Mouse (Mus musculus) hindbrain, embryonic 14.5 days (tissue): ENCODE results near the gene Lrrc45. TPM values are rescaled to one million over a fixed set of nuclear protein-coding genes. Genes with fewer than 3 reads are reported as not detected.
A peak's percentile ranks its signal among the peaks of the same experiment; 100 is the strongest.

Experiments used
- ATAC-seq: fragments of 200-750 bp; cut with Nextera tagmentation; 2 replicates; pipeline ENCODE4 v1.8.0; 2017; ENCODE audit warnings: moderate number of reproducible peaks, mild to moderate bottlenecking, moderate TSS enrichment, moderate library complexity; ENCODE audit not compliant: low FRiP score
- DNase-seq: peaks from one replicate; pipeline ENCODE4 v3.0.0-alpha.2; 2015; ENCODE audit warnings: low spot score
- H3K27ac ChIP-seq: fragments of 300-500 bp; sonication (generic); 2 replicates; pipeline ENCODE4 v1.5.1; 2014; ENCODE audit warnings: mild to moderate bottlenecking, moderate library complexity
- H3K27me3 ChIP-seq: fragments of 300-500 bp; sonication (generic); 2 replicates; pipeline ENCODE4 v1.6.1; 2014; ENCODE audit warnings: mild to moderate bottlenecking, low read length, mixed read lengths; ENCODE audit not compliant: control insufficient read depth, insufficient read depth
- H3K36me3 ChIP-seq: fragments of 300-500 bp; sonication (generic); replicated peaks from 2 replicates; pipeline ENCODE4 v1.6.1; 2014; ENCODE audit not compliant: control insufficient read depth, insufficient read depth
- H3K4me1 ChIP-seq: fragments of 300-500 bp; sonication (generic); replicated peaks from 2 replicates; pipeline ENCODE4 v1.6.1; 2014; ENCODE audit warnings: antibody characterized with exemption, low read length, mixed read lengths; ENCODE audit not compliant: control insufficient read depth, insufficient read depth
- H3K4me2 ChIP-seq: fragments of 300-500 bp; sonication (generic); replicated peaks from 2 replicates; pipeline ENCODE4 v1.6.1; 2014; ENCODE audit warnings: mild to moderate bottlenecking, moderate library complexity
- H3K4me3 ChIP-seq: fragments of 300-500 bp; sonication (generic); replicated peaks from 2 replicates; pipeline ENCODE4 v1.5.1; 2014; ENCODE audit warnings: mild to moderate bottlenecking, low read length
- H3K9ac ChIP-seq: fragments of 300-500 bp; sonication (generic); 2 replicates; pipeline ENCODE4 v1.6.1; 2014
- H3K9me3 ChIP-seq: fragments of 300-500 bp; sonication (generic); 2 replicates; pipeline ENCODE4 v1.6.1; 2016; ENCODE audit warnings: low read length; ENCODE audit not compliant: control insufficient read depth
- WGBS: fragments of 180-500 bp; shearing (Covaris S2); extraction: QIAGEN DNeasy Blood & Tissue Kit; methylation state at CpG from one replicate; pipeline ENCODE4 v1.1.7; 2014; 5-methylcytosine and 5-hydroxymethylcytosine counted together
- polyA plus RNA-seq: library from polyadenylated mRNA; unstranded; fragments of >200 nt; fragmentation: Nextera tagmentation; extraction: Ambion mirVana; gene quantifications from 2 replicates; pipeline ENCODE4 v1.2.1, GENCODE M21; 2014

Gene Lrrc45
- polyA plus RNA-seq, 1 experiment from 2014 or later = 56.5 TPM

GRCm38 (mm10) chr11:120682683-120683082, 31.0 kb upstream of the Lrrc45 start:
- peaks cover 71% of the 10 kb centered on the region for H3K36me3 ChIP-seq

GRCm38 (mm10) chr11:120683536-120683935, 30.2 kb upstream of the Lrrc45 start:
- WGBS = 86% methylated on average over 3 of the region's 3 CpGs
- Histone ChIP-seq H3K27ac (no peak overlapping the region), H3K9ac (no peak overlapping the region), H3K9me3 (no peaks in the 10 kb centered on the region), H3K4me2 (no peak overlapping the region), H3K36me3 (peaks cover 72% of the 10 kb centered on the region), H3K27me3 (no peaks in the 10 kb centered on the region), H3K4me1 (no peaks in the 10 kb centered on the region), H3K4me3 (no peak overlapping the region)
- ATAC-seq = no peak
- DNase-seq = no peak

More at GRCm38 (mm10) chr11:120682683-120683082, 31.0 kb upstream of the Lrrc45 start:
- DNase-seq = no peak
- 96% methylated on average over 5 of the region's 5 CpGs for WGBS
- Histone ChIP-seq H3K4me1 (no peaks in the 10 kb centered on the region), H3K9me3 (no peaks in the 10 kb centered on the region), H3K4me2 (no peak overlapping the region), H3K27me3 (no peaks in the 10 kb centered on the region), H3K9ac (no peak overlapping the region), H3K27ac (no peak overlapping the region), H3K4me3 (no peak overlapping the region)
- no peak for ATAC-seq

- no peak overlapping the region for H3K27ac ChIP-seq
- no peaks in the 10 kb centered on the region for H3K4me1 ChIP-seq
- H3K9ac ChIP-seq = no peak overlapping the region
- H3K27me3 ChIP-seq = no peaks in the 10 kb centered on the region
- peaks cover 72% of the 10 kb centered on the region for H3K36me3 ChIP-seq
- no peak overlapping the region for H3K4me2 ChIP-seq
- ATAC-seq (no peak), DNase-seq (no peak)
- H3K4me3 ChIP-seq = no peak overlapping the region
- WGBS = 91% methylated on average over 2 of the region's 2 CpGs
- H3K9me3 ChIP-seq = no peaks in the 10 kb centered on the region
Measured at GRCm38 (mm10) chr11:120684086-120684485, 29.6 kb upstream of the Lrrc45 start.

DNA sequence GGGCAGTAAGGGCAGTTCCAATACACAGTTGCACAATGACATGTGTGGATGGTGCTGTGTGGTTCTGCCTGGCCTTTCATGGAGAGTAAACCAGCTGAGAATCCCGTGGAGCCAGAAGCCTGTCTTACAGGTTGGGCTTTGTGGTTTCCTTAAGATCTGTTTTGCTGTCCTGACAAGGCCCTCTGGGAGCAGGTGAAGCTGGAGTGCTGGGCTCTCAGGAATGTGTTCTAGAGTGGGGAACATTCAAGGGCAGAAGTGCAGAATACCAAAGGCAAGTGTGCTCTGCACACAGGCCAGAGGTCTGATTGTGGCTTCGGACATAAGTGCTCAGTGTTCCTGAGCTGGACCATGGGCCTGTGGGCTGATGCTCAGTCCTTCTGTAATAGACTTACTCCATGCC, 29.1 kb upstream of the Lrrc45 start:
- Histone ChIP-seq H3K4me2 (no peak overlapping the region), H3K9me3 (no peaks in the 10 kb centered on the region), H3K4me1 (no peaks in the 10 kb centered on the region), H3K36me3 (peaks cover 72% of the 10 kb centered on the region), H3K9ac (no peak overlapping the region), H3K27me3 (no peaks in the 10 kb centered on the region), H3K4me3 (no peak overlapping the region), H3K27ac (no peak overlapping the region)
- no peak for DNase-seq
- WGBS = 93% methylated on average over 2 of the region's 2 CpGs
- ATAC-seq = no peak

DNA sequence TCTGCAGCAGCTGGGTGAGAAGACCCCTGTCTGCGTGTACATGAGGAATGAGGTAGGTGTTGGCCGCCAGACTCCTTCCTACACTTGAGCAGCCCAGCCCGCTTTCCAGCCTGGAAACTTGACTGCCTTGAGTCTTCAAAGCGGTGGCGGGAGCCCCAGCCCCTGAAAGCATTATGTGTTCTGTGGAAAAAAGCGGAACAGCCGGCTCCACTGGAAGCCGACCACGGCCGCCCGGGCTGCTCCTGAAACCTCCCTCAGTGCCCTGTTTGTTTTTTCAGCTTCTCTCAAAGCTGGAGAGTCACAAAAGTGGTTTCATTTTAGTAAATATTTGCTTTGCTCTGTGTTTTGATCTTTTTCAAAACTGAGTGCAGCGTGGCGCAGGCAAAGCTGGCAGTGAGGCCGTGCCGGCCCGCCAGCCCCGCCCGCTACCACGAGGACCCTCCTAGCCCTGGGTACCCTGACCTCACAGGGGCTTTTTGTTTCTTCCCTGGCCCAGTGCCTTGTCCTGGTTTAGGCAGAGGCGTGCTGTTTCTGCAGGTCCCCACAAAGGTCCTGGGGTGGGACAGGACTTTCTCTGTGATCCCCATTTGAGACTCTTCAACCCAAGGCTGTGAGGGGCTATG, 27.0 kb upstream of the Lrrc45 start:
- no peaks in the 10 kb centered on the region for H3K27me3 ChIP-seq
- DNase-seq = no peak
- 74% methylated on average over 20 of the region's 20 CpGs for WGBS
- no peak overlapping the region for H3K4me2 ChIP-seq
- H3K27ac ChIP-seq = no peak overlapping the region
- no peak overlapping the region for H3K9ac ChIP-seq
- no peaks in the 10 kb centered on the region for H3K9me3 ChIP-seq
- H3K36me3 ChIP-seq = peaks cover 70% of the 10 kb centered on the region
- H3K4me3 ChIP-seq = no peak overlapping the region
- ATAC-seq = no peak
- H3K4me1 ChIP-seq = no peaks in the 10 kb centered on the region

DNA sequence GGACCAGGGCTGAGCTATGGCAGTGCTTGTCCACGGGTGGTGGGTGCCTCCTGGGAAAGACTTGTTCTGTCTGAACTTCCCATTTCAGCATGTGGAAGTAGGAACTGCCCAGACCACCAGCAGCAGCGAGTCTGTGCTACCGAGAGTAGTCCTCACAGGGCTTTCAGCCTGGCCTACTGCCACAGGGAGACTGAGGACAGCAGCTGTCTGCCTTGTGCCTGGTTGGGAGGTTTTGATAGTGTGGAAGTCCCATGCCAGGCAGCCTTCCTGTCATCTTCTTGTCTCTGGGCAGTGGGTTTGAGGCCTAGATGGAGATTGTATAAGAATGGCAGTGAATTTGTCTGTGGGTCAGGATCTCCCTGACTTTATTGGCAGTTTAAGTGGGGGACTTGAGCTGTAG, 24.4 kb upstream of the Lrrc45 start:
- Histone ChIP-seq H3K4me3 (no peak overlapping the region), H3K4me2 (no peak overlapping the region), H3K4me1 (no peaks in the 10 kb centered on the region), H3K27ac (no peak overlapping the region), H3K27me3 (no peaks in the 10 kb centered on the region), H3K9me3 (no peaks in the 10 kb centered on the region), H3K9ac (no peak overlapping the region), H3K36me3 (peaks cover 72% of the 10 kb centered on the region)
- DNase-seq (no peak), ATAC-seq (no peak)
- WGBS = 86% methylated on average over 3 of the region's 3 CpGs

- Histone ChIP-seq H3K4me1 (no peaks in the 10 kb centered on the region; the same call in 1 of the 2 replicates), H3K9me3 (no peaks in the 10 kb centered on the region), H3K4me3 (no peak overlapping the region), H3K27ac (no peak overlapping the region), H3K9ac (no peak overlapping the region), H3K4me2 (no peak overlapping the region), H3K36me3 (peaks cover 60% of the 10 kb centered on the region), H3K27me3 (no peaks in the 10 kb centered on the region)
- WGBS = 94% methylated on average over 4 of the region's 4 CpGs
- DNase-seq (no peak), ATAC-seq (no peak)
Measured at GRCm38 (mm10) chr11:120692471-120693011, 21.2 kb upstream of the Lrrc45 start.

DNA sequence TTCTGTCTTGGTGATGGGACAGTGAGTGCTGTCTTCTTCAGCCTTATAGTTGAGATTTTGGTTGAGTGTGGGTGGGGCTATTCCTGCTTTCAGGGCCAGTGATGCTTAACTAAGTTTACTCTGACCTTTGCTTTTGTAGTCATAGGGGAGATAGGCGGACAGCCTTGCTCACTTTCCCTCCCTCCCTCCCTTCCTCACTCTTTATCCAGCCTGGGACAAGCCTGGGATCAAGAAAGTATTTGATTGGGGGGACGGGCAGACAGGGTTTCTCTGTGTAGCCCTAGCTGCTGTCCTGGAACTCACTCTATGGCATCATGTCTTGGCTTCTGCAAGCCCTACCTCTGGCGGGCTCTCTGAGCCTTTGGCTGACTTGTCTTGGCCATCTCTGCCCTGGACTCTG, 20.3 kb upstream of the Lrrc45 start:
- H3K27me3 ChIP-seq = no peaks in the 10 kb centered on the region
- no peak for ATAC-seq

DNA sequence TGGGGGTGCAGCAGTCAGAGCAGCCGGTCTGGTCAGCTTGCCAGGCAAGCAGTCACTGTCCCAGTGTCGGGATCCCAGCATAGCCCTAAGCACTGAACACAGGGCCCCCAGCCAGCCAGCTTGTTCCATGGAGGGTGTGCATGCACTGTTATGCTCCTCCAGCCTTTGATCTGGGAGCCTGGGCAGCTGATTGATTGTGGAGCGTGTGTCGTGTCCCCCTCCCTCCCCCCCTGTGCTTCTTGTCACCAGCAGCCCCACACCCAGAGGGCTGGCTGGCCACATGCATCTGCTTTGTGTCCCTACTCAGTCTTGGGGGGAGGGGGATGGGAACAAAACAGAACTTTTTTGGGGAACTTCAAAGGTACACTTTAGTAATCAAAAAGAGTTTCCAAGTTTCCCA, 18.5 kb upstream of the Lrrc45 start:
- Histone ChIP-seq H3K4me3 (no peak overlapping the region), H3K27ac (no peak overlapping the region), H3K4me2 (no peak overlapping the region), H3K9me3 (no peaks in the 10 kb centered on the region), H3K36me3 (peaks cover 43% of the 10 kb centered on the region), H3K27me3 (no peaks in the 10 kb centered on the region), H3K9ac (no peak overlapping the region), H3K4me1 (no peaks in the 10 kb centered on the region; the same call in 1 of the 2 replicates)
- no peak for DNase-seq
- ATAC-seq = peak; percentile 46; the same call in 1 of the 2 replicates
- 12% methylated on average over 4 of the region's 4 CpGs for WGBS

More for the DNA sequence above, 20.3 kb upstream of the Lrrc45 start:
- Histone ChIP-seq H3K4me3 (no peak overlapping the region), H3K27ac (no peak overlapping the region), H3K4me1 (no peaks in the 10 kb centered on the region; the same call in 1 of the 2 replicates), H3K9ac (no peak overlapping the region), H3K4me2 (no peak overlapping the region), H3K36me3 (peaks cover 51% of the 10 kb centered on the region), H3K9me3 (no peaks in the 10 kb centered on the region)
- no peak for DNase-seq
- WGBS = 58% methylated on average over 3 of the region's 3 CpGs
